Comparison of ENCODE assay signal across 30 mouse cellular contexts in the genomic region with DNA sequence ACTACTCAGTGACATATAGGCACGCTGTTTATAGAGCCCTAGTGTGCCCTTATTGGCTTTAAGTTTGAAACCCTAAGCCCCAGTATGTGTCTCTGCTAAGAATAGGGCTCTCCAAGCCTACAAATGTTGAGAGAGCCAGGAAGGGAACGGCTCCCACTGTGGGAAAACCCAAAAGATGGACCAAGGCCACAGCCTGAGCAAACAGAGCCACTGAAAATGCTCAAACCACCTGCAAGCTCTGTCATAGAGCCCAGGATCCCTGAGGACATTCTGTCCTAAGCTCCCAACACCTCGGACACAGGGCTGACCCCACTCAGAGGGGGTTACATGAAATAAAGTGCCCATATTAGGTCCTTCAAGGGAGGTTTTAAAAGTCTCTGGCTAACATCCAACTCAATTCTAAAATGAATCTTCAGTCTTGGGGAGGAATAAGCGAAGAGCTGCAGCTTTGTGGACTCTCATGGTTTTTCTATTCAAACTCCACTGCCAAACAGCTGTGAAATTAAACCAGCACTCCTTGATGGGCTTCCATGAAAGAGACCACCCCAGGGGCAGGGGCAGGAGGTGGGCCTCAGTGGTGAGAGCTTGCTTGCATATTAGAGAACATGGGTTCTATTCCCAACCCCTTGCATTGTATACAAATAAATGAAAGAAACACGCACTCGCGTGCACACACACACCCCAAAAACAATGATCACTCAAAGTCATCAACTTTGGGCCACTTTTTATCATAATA. TPM values are rescaled to one million over a fixed set of nuclear protein-coding genes. Genes with fewer than 3 reads are reported as not detected.
DNase-seq lines count a peak whose midpoint lies in the region; ATAC-seq lines count a peak whose summit lies in the region.
"Had no signal": no experiment of that assay in that cellular context is flagged by ENCODE, and none has a peak within 500 bp of the region (broad histone marks: within the 10 kb centered on the region; RNA-seq: fewer than 3 reads in every experiment).

No protein-coding gene starts in this region.

- peak; percentile 82 for ATAC-seq in lung, embryonic 15.5 days (ENCODE audit: borderline replicate concordance, extremely low read depth, low FRiP score, low TSS enrichment)
- ATAC-seq in limb, embryonic 15.5 days (ENCODE audit: insufficient number of reproducible peaks, low FRiP score, low TSS enrichment, low read depth), result no peak
- ATAC-seq in forebrain, embryonic 12.5 days (ENCODE audit: low FRiP score), result no peak
- ATAC-seq: forebrain, embryonic 15.5 days; Patski had no signal

- 0 out of 2 replicates have a peak, but pooled peaks cover 4% of the 10 kb centered on the region for H3K4me1 ChIP-seq in heart, embryonic 10.5 days
- H3K4me1 ChIP-seq in lung, embryonic 15.5 days, result peaks cover 40% of the 10 kb centered on the region
- peaks cover 16% of the 10 kb centered on the region for H3K4me1 ChIP-seq in limb, embryonic 15.5 days
- H3K4me1 ChIP-seq in forebrain, embryonic 12.5 days, result no peaks in the 10 kb centered on the region; the same call in 1 of the 2 replicates
- H3K4me1 ChIP-seq: liver, embryonic 15.5 days had no signal

- H3K27me3 ChIP-seq in heart, embryonic 10.5 days (ENCODE audit: insufficient read depth, poor library complexity, severe bottlenecking), result no peaks in the 10 kb centered on the region
- H3K27me3 ChIP-seq in lung, embryonic 15.5 days, result no peaks in the 10 kb centered on the region
- H3K27me3 ChIP-seq in limb, embryonic 15.5 days, result no peaks in the 10 kb centered on the region
- no peaks in the 10 kb centered on the region for H3K27me3 ChIP-seq in forebrain, embryonic 12.5 days
- H3K27me3 ChIP-seq: embryonic facial prominence, embryonic 12.5 days; forebrain, embryonic 15.5 days; kidney, embryonic 15.5 days; liver, embryonic 15.5 days; Patski; stomach, embryonic 15.5 days had no signal

- no peak overlapping the region for H3K9ac ChIP-seq in lung, embryonic 15.5 days
- no peak overlapping the region for H3K9ac ChIP-seq in limb, embryonic 15.5 days
- H3K9ac ChIP-seq in forebrain, embryonic 12.5 days, result no peak overlapping the region
- H3K9ac ChIP-seq: embryonic facial prominence, embryonic 12.5 days; forebrain, embryonic 15.5 days; hindbrain, embryonic 14.5 days; kidney, embryonic 15.5 days; liver, embryonic 15.5 days; stomach, embryonic 15.5 days had no signal

- H3K9me3 ChIP-seq in heart, embryonic 10.5 days, result no peaks in the 10 kb centered on the region
- H3K9me3 ChIP-seq in lung, embryonic 15.5 days, result no peaks in the 10 kb centered on the region
- H3K9me3 ChIP-seq in limb, embryonic 15.5 days, result no peaks in the 10 kb centered on the region
- no peaks in the 10 kb centered on the region for H3K9me3 ChIP-seq in forebrain, embryonic 12.5 days
- H3K9me3 ChIP-seq: embryonic facial prominence, embryonic 12.5 days; forebrain, embryonic 15.5 days; kidney, embryonic 15.5 days; liver, embryonic 15.5 days; stomach, embryonic 15.5 days had no signal

- H3K36me3 ChIP-seq in heart, embryonic 10.5 days, result peaks cover 71% of the 10 kb centered on the region
- H3K36me3 ChIP-seq in lung, embryonic 15.5 days, result peaks cover 38% of the 10 kb centered on the region
- H3K36me3 ChIP-seq in limb, embryonic 15.5 days, result no peaks in the 10 kb centered on the region; the same call in 1 of the 2 replicates
- H3K36me3 ChIP-seq in forebrain, embryonic 12.5 days (replicated peaks), result no peaks in the 10 kb centered on the region
- H3K36me3 ChIP-seq: embryonic facial prominence, embryonic 12.5 days; forebrain, embryonic 15.5 days; liver, embryonic 15.5 days; stomach, embryonic 15.5 days had no signal

- no peak overlapping the region for H3K27ac ChIP-seq in heart, embryonic 10.5 days
- peak overlapping the region; percentile 86 for H3K27ac ChIP-seq in lung, embryonic 15.5 days
- peak overlapping the region; percentile 63 for H3K27ac ChIP-seq in limb, embryonic 15.5 days
- no peak overlapping the region for H3K27ac ChIP-seq in forebrain, embryonic 12.5 days
- H3K27ac ChIP-seq: embryonic facial prominence, embryonic 12.5 days; forebrain, embryonic 15.5 days; heart, adult 2 months; hindbrain, embryonic 14.5 days; kidney, embryonic 15.5 days; left cerebral cortex, adult 2 months; liver, embryonic 15.5 days; stomach, embryonic 15.5 days had no signal

- no peak overlapping the region for H3K4me2 ChIP-seq in lung, embryonic 15.5 days
- H3K4me2 ChIP-seq in limb, embryonic 15.5 days, result no peak overlapping the region
- no peak overlapping the region for H3K4me2 ChIP-seq in forebrain, embryonic 12.5 days
- H3K4me2 ChIP-seq: embryonic facial prominence, embryonic 12.5 days; forebrain, embryonic 15.5 days; hindbrain, embryonic 14.5 days; kidney, embryonic 15.5 days; liver, embryonic 15.5 days; stomach, embryonic 15.5 days had no signal

- WGBS in heart, embryonic 10.5 days, result 92% methylated on average over 7 of the region's 7 CpGs
- WGBS in lung, embryonic 15.5 days, result 46% methylated on average over 7 of the region's 7 CpGs
- WGBS in limb, embryonic 15.5 days, result 71% methylated on average over 7 of the region's 7 CpGs
- 87% methylated on average over 7 of the region's 7 CpGs for WGBS in forebrain, embryonic 12.5 days

- no peak overlapping the region for H3K4me3 ChIP-seq in heart, embryonic 10.5 days
- H3K4me3 ChIP-seq in lung, embryonic 15.5 days, result no peak overlapping the region
- H3K4me3 ChIP-seq in limb, embryonic 15.5 days, result no peak overlapping the region
- no peak overlapping the region for H3K4me3 ChIP-seq in forebrain, embryonic 12.5 days (replicated peaks)
- H3K4me3 ChIP-seq: embryonic facial prominence, embryonic 12.5 days; forebrain, embryonic 15.5 days; heart, adult 2 months; kidney, embryonic 15.5 days; left cerebral cortex, adult 2 months; liver, embryonic 15.5 days; stomach, embryonic 15.5 days had no signal

- DNase-seq in heart, adult 11 months, result peak; percentile 86
- DNase-seq in heart, embryonic 10.5 days (ENCODE audit: low spot score), result no peak
- no peak for DNase-seq in lung, adult 18-20 months
- DNase-seq in skeletal muscle tissue, adult 2 months (ENCODE audit: low read depth, low spot score), result peak; percentile 81
- no peak for DNase-seq in retina, embryonic 14.5 days (ENCODE audit: low spot score)
- DNase-seq: adrenal gland, postnatal 14 days; cerebellum, adult 11 months; cerebellum, adult 9-10 months; embryo, embryonic 11 days; heart, adult 2 months; heart, postnatal 36 days; kidney, adult 11 months; kidney, postnatal 25 days; midbrain, embryonic 14.5 days; retina, postnatal 1 day; right cerebral cortex, postnatal 14 days had no signal

RNA-seq across cellular contexts. Expression of a gene that starts 21.9 kb away (rescaled TPM):
- 148 and 184 TPM in 2 replicates for polyA plus RNA-seq in heart, embryonic 10.5 days (2016; fragmentation: Nextera tagmentation; extraction: Ambion mirVana)
- polyA plus RNA-seq in lung, embryonic 15.5 days (2015; fragmentation: Nextera tagmentation; extraction: Ambion mirVana), result 156 and 158 TPM in 2 replicates
- polyA plus RNA-seq in limb, embryonic 15.5 days (2015; fragmentation: Nextera tagmentation; extraction: Ambion mirVana), result 85.0 and 97.2 TPM in 2 replicates
- polyA plus RNA-seq in forebrain, embryonic 12.5 days (2016; fragmentation: Nextera tagmentation; extraction: Ambion mirVana), result 5.2 and 5.5 TPM in 2 replicates

RNA-seq across cellular contexts. Expression of a gene that starts 27.3 kb away (rescaled TPM):
- 0.39 and 2.0 TPM in 2 replicates for polyA plus RNA-seq in heart, embryonic 10.5 days (2016; fragmentation: Nextera tagmentation; extraction: Ambion mirVana)
- polyA plus RNA-seq in lung, embryonic 15.5 days (2015; fragmentation: Nextera tagmentation; extraction: Ambion mirVana), result 11.4 and 11.8 TPM in 2 replicates
- 1.5 and 1.6 TPM in 2 replicates for polyA plus RNA-seq in limb, embryonic 15.5 days (2015; fragmentation: Nextera tagmentation; extraction: Ambion mirVana)
- polyA plus RNA-seq in forebrain, embryonic 12.5 days (2016; fragmentation: Nextera tagmentation; extraction: Ambion mirVana), result 6.3 and 6.7 TPM in 2 replicates
- polyA plus RNA-seq: liver, adult 2 months; liver, embryonic 15.5 days; Patski had no signal

RNA-seq across cellular contexts. Expression of a gene that starts 45.8 kb away (rescaled TPM):
- polyA plus RNA-seq in heart, embryonic 10.5 days (2016; fragmentation: Nextera tagmentation; extraction: Ambion mirVana), result not detected in 2 replicates
- polyA plus RNA-seq in lung, embryonic 15.5 days (2015; fragmentation: Nextera tagmentation; extraction: Ambion mirVana), result 0.14 and 0.26 TPM in 2 replicates
- polyA plus RNA-seq in limb, embryonic 15.5 days (2015; fragmentation: Nextera tagmentation; extraction: Ambion mirVana), result 10.4 and 11.5 TPM in 2 replicates
- polyA plus RNA-seq in forebrain, embryonic 12.5 days (2016; fragmentation: Nextera tagmentation; extraction: Ambion mirVana), result not detected in 2 replicates
- polyA plus RNA-seq: forebrain, embryonic 15.5 days; heart, embryonic 14.5 days; midbrain, embryonic 14.5 days; neural tube, embryonic 14.5 days had no signal

RNA-seq across cellular contexts. Expression of a gene that starts 51.6 kb away (rescaled TPM):
- 133 and 186 TPM in 2 replicates for polyA plus RNA-seq in heart, embryonic 10.5 days (2016; fragmentation: Nextera tagmentation; extraction: Ambion mirVana)
- polyA plus RNA-seq in lung, embryonic 15.5 days (2015; fragmentation: Nextera tagmentation; extraction: Ambion mirVana), result 137 and 140 TPM in 2 replicates
- polyA plus RNA-seq in limb, embryonic 15.5 days (2015; fragmentation: Nextera tagmentation; extraction: Ambion mirVana), result 127 and 128 TPM in 2 replicates
- 158 and 160 TPM in 2 replicates for polyA plus RNA-seq in forebrain, embryonic 12.5 days (2016; fragmentation: Nextera tagmentation; extraction: Ambion mirVana)

Comparison
In these comparisons a context has a peak if more than half of its experiments do, and no peak if none do; other contexts are left out.
1. DNase-seq: peak in heart, adult 11 months (single experiment) and skeletal muscle tissue, adult 2 months (single experiment); none in heart, embryonic 10.5 days (single experiment), lung, adult 18-20 months (0 of 2) and retina, embryonic 14.5 days (single experiment).
2. H3K27ac ChIP-seq: peak in lung, embryonic 15.5 days (single experiment) and limb, embryonic 15.5 days (single experiment); none in heart, embryonic 10.5 days (single experiment) and forebrain, embryonic 12.5 days (single experiment).
3. RNA of a gene that starts 21.9 kb away (polyA plus RNA-seq): 156 to 158 TPM in lung, embryonic 15.5 days, 148 to 184 TPM in heart, embryonic 10.5 days and 85.0 to 97.2 TPM in limb, embryonic 15.5 days; 5.2 to 5.5 TPM in forebrain, embryonic 12.5 days; every median in the first group is over 10 times any median in the second.